Mouse (Mus musculus): Measurements from ENCODE around the gene Tmem203. TPM values are rescaled to one million over a fixed set of nuclear protein-coding genes. Genes with fewer than 3 reads are reported as not detected.
"Not testable (repeated sequence)": the region's sequence is repeated elsewhere in the genome, so short reads cannot be mapped to it uniquely, and the experiment has no call there.

Tmem203 gene
- polyA plus RNA-seq, 1 experiment = 31.1 TPM

- DNase-seq (ENCODE audit: extremely low spot score in 1 of 2, low spot score in 1 of 2) = no peak
These were observed 24.2 kb upstream of the Tmem203 start for GRCm38 (mm10) chr2:25231038-25231437.

- DNase-seq (ENCODE audit: extremely low spot score in 1 of 2, low spot score in 1 of 2) = no peak
These were observed 21.8 kb upstream of the Tmem203 start for GRCm38 (mm10) chr2:25233421-25233820.

GRCm38 (mm10) chr2:25234050-25234449, 21.2 kb upstream of the Tmem203 start, which contains the start of gene Slc34a3:
Gene Slc34a3 (minus strand): TSS chr2:25234364.
- no peak for DNase-seq (ENCODE audit: extremely low spot score in 1 of 2, low spot score in 1 of 2)

GRCm38 (mm10) chr2:25234551-25235220, 20.6 kb upstream of the Tmem203 start:
- DNase-seq (ENCODE audit: extremely low spot score in 1 of 2, low spot score in 1 of 2) = no peak

GRCm38 (mm10) chr2:25236614-25237013, 18.6 kb upstream of the Tmem203 start, which contains the start of gene Rnf224:
Gene Rnf224 (minus strand): TSS chr2:25236787.
- DNase-seq (ENCODE audit: extremely low spot score in 1 of 2, low spot score in 1 of 2) = no peak

GRCm38 (mm10) chr2:25237522-25237921, 17.7 kb upstream of the Tmem203 start:
- DNase-seq (ENCODE audit: extremely low spot score in 1 of 2, low spot score in 1 of 2) = no peak

GRCm38 (mm10) chr2:25238106-25238505, 17.1 kb upstream of the Tmem203 start:
- no peak for DNase-seq (ENCODE audit: extremely low spot score in 1 of 2, low spot score in 1 of 2)

GRCm38 (mm10) chr2:25239766-25240165, 15.5 kb upstream of the Tmem203 start:
- DNase-seq (ENCODE audit: extremely low spot score in 1 of 2, low spot score in 1 of 2) = no peak

GRCm38 (mm10) chr2:25240310-25240709, 14.9 kb upstream of the Tmem203 start:
- no peak for DNase-seq (ENCODE audit: extremely low spot score in 1 of 2, low spot score in 1 of 2)

- peak; percentile 60 to 81 for DNase-seq (ENCODE audit: extremely low spot score in 1 of 2, low spot score in 1 of 2)
These were observed 14.4 kb upstream of the Tmem203 start for GRCm38 (mm10) chr2:25240723-25241437.

- DNase-seq (ENCODE audit: extremely low spot score in 1 of 2, low spot score in 1 of 2) = no peak
These were observed 13.8 kb upstream of the Tmem203 start for GRCm38 (mm10) chr2:25241438-25241775.

- no peak for DNase-seq (ENCODE audit: extremely low spot score in 1 of 2, low spot score in 1 of 2)
These were observed 13.1 kb upstream of the Tmem203 start, which contains the start of the genes Rnf208 and Cysrt1 for GRCm38 (mm10) chr2:25242101-25242506. Gene Rnf208 (plus strand): TSS chr2:25242255. Gene Cysrt1 (minus strand): TSS chr2:25242452.

GRCm38 (mm10) chr2:25243342-25243741, 11.9 kb upstream of the Tmem203 start:
- no peak for DNase-seq (ENCODE audit: extremely low spot score in 1 of 2, low spot score in 1 of 2)

- DNase-seq (ENCODE audit: extremely low spot score in 1 of 2, low spot score in 1 of 2) = no peak
These were observed 11.1 kb upstream of the Tmem203 start for GRCm38 (mm10) chr2:25244144-25244543.

- DNase-seq (ENCODE audit: extremely low spot score in 1 of 2, low spot score in 1 of 2) = no peak
These were observed 8.8 kb upstream of the Tmem203 start, which contains the start of gene AL732309.1 for GRCm38 (mm10) chr2:25246183-25247072. Gene AL732309.1 (minus strand): TSS chr2:25246863.

GRCm38 (mm10) chr2:25252331-25252730, 2.9 kb upstream of the Tmem203 start:
- DNase-seq (ENCODE audit: extremely low spot score in 1 of 2, low spot score in 1 of 2) = no peak

GRCm38 (mm10) chr2:25256443-25257109, 1.3 kb downstream of the Tmem203 start:
- DNase-seq (ENCODE audit: extremely low spot score in 1 of 2, low spot score in 1 of 2) = peak in 1 of 2 experiments; percentile 55

GRCm38 (mm10) chr2:25257250-25257649, 2.0 kb downstream of the Tmem203 start:
- DNase-seq (ENCODE audit: extremely low spot score in 1 of 2, low spot score in 1 of 2) = not testable (repeated sequence)

- no peak for DNase-seq (ENCODE audit: extremely low spot score in 1 of 2, low spot score in 1 of 2)
These were observed 3.6 kb downstream of the Tmem203 start for GRCm38 (mm10) chr2:25258887-25259286.

- peak in 1 of 2 experiments; percentile 52 for DNase-seq (ENCODE audit: extremely low spot score in 1 of 2, low spot score in 1 of 2)
These were observed 6.6 kb downstream of the Tmem203 start for GRCm38 (mm10) chr2:25261870-25262269.
